Mouse (Mus musculus) hindbrain, postnatal 0 days (tissue): Measurements from ENCODE around the gene Nanog. TPM values are rescaled to one million over a fixed set of nuclear protein-coding genes. Genes with fewer than 3 reads are reported as not detected.
A peak's percentile ranks its signal among the peaks of the same experiment; 100 is the strongest.

ENCODE experiments used
- ATAC-seq: fragments of 200-750 bp; cut with Nextera tagmentation; 2 replicates; pipeline ENCODE4 v1.8.0; 2017; ENCODE audit warnings: mild to moderate bottlenecking, moderate TSS enrichment, moderate library complexity
- DNase-seq: peaks from one replicate; pipeline ENCODE4 v3.0.0-alpha.2; 2015; ENCODE audit warnings: low spot score
- H3K27ac ChIP-seq: fragments of 300-500 bp; sonication (generic); 2 replicates; pipeline ENCODE4 v1.5.1; 2014; ENCODE audit warnings: mild to moderate bottlenecking
- H3K27me3 ChIP-seq: fragments of 300-500 bp; sonication (generic); 2 replicates; pipeline ENCODE4 v1.6.1; 2014; ENCODE audit warnings: low read length, mixed read lengths; ENCODE audit not compliant: insufficient read depth
- H3K36me3 ChIP-seq: fragments of 300-500 bp; sonication (generic); 2 replicates; pipeline ENCODE4 v1.6.1; 2014; ENCODE audit warnings: low read length, mixed read lengths; ENCODE audit not compliant: insufficient read depth
- H3K4me1 ChIP-seq: fragments of 300-500 bp; sonication (generic); 2 replicates; pipeline ENCODE4 v1.6.1; 2014; ENCODE audit warnings: antibody characterized with exemption, low read length, mixed read lengths; ENCODE audit not compliant: insufficient read depth
- H3K4me2 ChIP-seq: fragments of 300-500 bp; sonication (generic); 2 replicates; pipeline ENCODE4 v1.6.1; 2014; ENCODE audit warnings: low read depth, mild to moderate bottlenecking, low read length, moderate library complexity, mixed read lengths
- H3K4me3 ChIP-seq: fragments of 300-500 bp; sonication (generic); 2 replicates; pipeline ENCODE4 v1.5.1; 2014; ENCODE audit warnings: low read length
- H3K9ac ChIP-seq: fragments of 300-500 bp; sonication (generic); replicated peaks from 2 replicates; pipeline ENCODE4 v1.6.1; 2014; ENCODE audit warnings: mild to moderate bottlenecking, low read length, moderate library complexity, mixed read lengths
- H3K9me3 ChIP-seq: fragments of 300-500 bp; sonication (generic); 2 replicates; pipeline ENCODE4 v1.6.1; 2016; ENCODE audit warnings: low read length, mixed read lengths
- CTCF ChIP-seq: IDR thresholded peaks from 2 replicates; pipeline ENCODE4 v1.5.1; 2016; ENCODE audit warnings: antibody characterized with exemption, control low read depth, low read depth
- WGBS: fragments of 180-500 bp; shearing (Covaris S2); extraction: QIAGEN DNeasy Blood & Tissue Kit; methylation state at CpG from one replicate; pipeline ENCODE4 v1.1.7; 2014; 5-methylcytosine and 5-hydroxymethylcytosine counted together
- polyA plus RNA-seq: library from polyadenylated mRNA; unstranded; fragments of >200 nt; fragmentation: Nextera tagmentation; extraction: Ambion mirVana; gene quantifications from 2 replicates; pipeline ENCODE4 v1.2.1, GENCODE M21; 2015
- total RNA-seq: library from RNA; depleted of rRNA; stranded (reverse); fragments of >200 nt; gene quantifications from 2 replicates; pipeline ENCODE4 v1.2.3, GENCODE M21; 2014; rRNA removed

Nanog gene
- total RNA-seq (not detected in 2 replicates), polyA plus RNA-seq (0.15 and 0.16 TPM in 2 replicates)

DNA sequence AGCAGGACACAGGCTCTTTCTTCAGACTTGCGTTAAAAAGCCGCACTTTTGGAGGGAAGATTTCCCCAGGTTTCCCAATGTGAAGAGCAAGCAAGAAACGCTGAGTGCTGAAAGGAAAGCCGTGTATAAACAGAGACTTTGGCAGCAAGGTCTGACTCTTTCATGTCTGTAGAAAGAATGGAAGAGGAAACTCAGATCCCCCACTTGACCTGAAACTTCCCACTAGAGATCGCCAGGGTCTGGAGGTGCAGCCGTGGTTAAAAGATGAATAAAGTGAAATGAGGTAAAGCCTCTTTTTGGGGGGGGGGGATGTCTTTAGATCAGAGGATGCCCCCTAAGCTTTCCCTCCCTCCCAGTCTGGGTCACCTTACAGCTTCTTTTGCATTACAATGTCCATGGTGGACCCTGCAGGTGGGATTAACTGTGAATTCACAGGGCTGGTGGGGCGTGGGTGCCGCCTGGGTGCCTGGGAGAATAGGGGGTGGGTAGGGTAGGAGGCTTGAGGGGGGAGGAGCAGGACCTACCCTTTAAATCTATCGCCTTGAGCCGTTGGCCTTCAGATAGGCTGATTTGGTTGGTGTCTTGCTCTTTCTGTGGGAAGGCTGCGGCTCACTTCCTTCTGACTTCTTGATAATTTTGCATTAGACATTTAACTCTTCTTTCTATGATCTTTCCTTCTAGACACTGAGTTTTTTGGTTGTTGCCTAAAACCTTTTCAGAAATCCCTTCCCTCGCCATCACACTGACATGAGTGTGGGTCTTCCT, at the start of gene Nanog:
TSS of gene Nanog (plus strand) at position 454 of the 765 bp plus-strand sequence.
- H3K27ac ChIP-seq, result no peak within 1 kb of the TSS
- no peaks in the 10 kb centered on the region for H3K9me3 ChIP-seq
- ATAC-seq, result no peak
- TF ChIP-seq CTCF, result no peak
- H3K4me1 ChIP-seq, result no peaks in the 10 kb centered on the region
- H3K4me2 ChIP-seq, result no peak within 1 kb of the TSS
- H3K27me3 ChIP-seq, result no peaks in the 10 kb centered on the region
- WGBS, result 33% methylated on average over 12 of the region's 12 CpGs
- H3K36me3 ChIP-seq, result no peaks in the 10 kb centered on the region
- no peak for DNase-seq
- no peak within 1 kb of the TSS for H3K4me3 ChIP-seq
- H3K9ac ChIP-seq, result no peak within 1 kb of the TSS

DNA sequence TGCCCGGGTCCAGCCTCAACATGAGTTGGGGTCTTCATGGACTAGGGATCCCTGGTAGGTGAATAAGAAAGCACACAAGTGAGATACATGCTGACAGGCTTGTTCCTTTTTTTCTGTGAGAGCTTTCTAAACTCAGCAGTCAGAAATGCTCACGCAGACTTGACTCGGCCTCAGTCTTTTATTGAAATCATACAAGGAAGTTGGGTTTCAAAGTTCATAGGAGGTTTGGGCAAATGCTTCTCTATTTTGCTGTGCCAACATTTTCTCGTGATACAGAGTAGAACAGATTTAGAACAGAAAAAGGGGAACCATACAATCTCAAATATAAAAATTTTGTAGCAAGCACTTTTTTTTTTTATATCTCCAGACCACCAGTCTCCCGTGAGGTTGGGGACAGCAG, 49.7 kb upstream of the Nanog start:
- Histone ChIP-seq H3K27me3 (no peaks in the 10 kb centered on the region), H3K9me3 (no peaks in the 10 kb centered on the region), H3K4me2 (no peak overlapping the region), H3K4me1 (no peaks in the 10 kb centered on the region), H3K27ac (no peak overlapping the region), H3K36me3 (no peaks in the 10 kb centered on the region), H3K4me3 (no peak overlapping the region), H3K9ac (no peak overlapping the region)
- TF ChIP-seq CTCF, result no peak
- DNase-seq (no peak), ATAC-seq (no peak)
- WGBS, result 87% methylated on average over 5 of the region's 5 CpGs

DNA sequence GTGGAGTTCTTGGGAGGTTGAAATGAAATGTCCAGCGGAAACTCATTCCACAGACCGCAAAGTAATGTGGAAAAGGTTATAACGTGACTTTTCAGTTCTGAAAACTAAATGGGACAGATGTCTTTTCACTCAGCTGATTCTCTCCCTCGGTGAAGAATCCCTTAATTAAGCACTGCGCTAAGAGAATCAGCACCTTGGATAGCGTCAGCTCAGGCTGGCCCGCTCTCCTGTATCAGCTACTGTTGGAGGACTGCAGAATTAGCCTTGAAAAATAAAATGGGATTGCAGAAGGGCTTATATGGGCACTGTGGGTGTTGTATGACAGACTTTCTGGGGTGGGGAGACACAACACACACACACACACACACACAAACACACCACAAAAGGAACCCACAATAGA, 47.7 kb upstream of the Nanog start:
- WGBS, result 23% methylated on average over 7 of the region's 7 CpGs
- Histone ChIP-seq H3K4me1 (no peaks in the 10 kb centered on the region), H3K4me3 (no peak overlapping the region), H3K9me3 (no peaks in the 10 kb centered on the region), H3K9ac (no peak overlapping the region), H3K36me3 (no peaks in the 10 kb centered on the region), H3K27me3 (no peaks in the 10 kb centered on the region), H3K4me2 (no peak overlapping the region), H3K27ac (no peak overlapping the region)
- no peak for ATAC-seq
- peak; percentile 45 for DNase-seq
- no peak for TF ChIP-seq CTCF

DNA sequence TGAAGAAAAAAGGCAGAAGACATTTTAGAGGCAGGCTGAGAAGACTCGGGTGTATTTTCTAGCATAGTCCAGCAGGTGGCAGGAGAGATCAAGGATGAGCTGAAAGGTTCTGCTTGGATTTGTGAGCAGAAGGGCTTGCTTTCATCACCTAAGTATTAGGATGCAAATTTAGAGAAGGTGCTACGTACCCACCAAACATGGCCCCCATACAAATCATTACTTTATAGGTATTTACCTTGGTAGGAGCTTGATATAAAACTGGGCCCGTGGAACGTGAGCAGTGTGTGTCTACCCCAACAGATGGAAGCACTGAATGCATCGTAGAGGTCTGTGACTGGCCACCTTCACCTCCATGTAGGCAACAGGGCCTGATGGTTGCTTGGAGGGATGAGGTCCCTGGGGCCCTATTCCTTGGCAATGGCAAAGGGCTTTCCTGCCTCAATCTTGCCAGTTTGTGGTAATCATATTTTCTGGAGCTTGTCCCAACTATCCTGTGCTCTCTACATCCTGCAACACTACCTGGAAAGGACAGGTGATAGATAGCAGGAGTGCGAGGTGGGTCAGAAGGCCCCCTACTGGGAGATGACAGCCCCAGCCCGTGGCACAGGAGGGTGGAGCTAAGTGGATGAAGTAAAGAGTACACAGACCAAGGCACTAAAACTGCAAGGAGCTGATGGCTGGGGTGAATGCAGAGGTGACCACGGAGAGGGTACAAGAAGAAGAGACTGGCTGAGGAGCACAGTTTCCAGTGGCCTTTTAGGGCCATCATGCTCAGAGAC, 46.5 kb upstream of the Nanog start:
- no peak overlapping the region for H3K27ac ChIP-seq
- DNase-seq, result peak; percentile 83
- no peaks in the 10 kb centered on the region for H3K4me1 ChIP-seq
- no peaks in the 10 kb centered on the region for H3K27me3 ChIP-seq
- H3K4me2 ChIP-seq, result no peak overlapping the region
- no peaks in the 10 kb centered on the region for H3K36me3 ChIP-seq
- H3K9ac ChIP-seq, result no peak overlapping the region
- no peaks in the 10 kb centered on the region for H3K9me3 ChIP-seq
- peak; percentile 86 for TF ChIP-seq CTCF
- peak; percentile 81 for ATAC-seq
- 30% methylated on average over 8 of the region's 8 CpGs for WGBS
- no peak overlapping the region for H3K4me3 ChIP-seq

DNA sequence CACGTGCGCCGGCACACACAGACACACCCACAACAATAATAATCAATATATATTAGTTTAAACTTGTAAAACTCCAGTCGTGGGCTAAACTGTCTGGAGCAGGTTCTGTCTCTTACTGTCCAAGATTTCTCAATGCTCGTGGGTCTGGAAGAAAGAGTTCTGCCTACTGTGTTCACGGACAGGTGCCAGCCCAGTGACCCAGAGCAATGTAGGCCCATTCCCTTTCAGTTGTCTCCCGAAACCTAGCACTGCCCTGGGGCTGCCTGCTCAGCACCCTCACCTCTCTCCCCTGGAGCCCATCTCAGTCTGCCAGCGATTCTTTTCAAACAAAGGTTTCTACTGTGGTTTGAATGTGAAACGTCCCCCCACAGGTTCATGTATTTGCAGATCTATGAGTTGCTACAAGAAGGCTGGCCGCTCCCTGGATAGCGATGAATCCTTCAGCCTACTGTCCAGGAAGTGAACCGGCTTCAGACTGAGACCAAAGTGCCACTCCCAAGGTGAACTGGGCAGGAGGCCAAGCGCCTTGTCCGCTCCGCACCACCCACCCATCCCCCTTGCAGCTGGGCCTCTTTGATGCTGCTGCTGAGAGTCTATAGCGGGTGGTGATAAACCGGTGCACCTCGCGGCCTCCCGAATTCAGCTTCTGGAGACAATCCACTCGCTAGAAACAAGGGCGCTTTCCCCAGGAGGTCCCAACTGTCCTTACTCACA, 44.6 kb upstream of the Nanog start:
- no peak overlapping the region for H3K27ac ChIP-seq

DNA sequence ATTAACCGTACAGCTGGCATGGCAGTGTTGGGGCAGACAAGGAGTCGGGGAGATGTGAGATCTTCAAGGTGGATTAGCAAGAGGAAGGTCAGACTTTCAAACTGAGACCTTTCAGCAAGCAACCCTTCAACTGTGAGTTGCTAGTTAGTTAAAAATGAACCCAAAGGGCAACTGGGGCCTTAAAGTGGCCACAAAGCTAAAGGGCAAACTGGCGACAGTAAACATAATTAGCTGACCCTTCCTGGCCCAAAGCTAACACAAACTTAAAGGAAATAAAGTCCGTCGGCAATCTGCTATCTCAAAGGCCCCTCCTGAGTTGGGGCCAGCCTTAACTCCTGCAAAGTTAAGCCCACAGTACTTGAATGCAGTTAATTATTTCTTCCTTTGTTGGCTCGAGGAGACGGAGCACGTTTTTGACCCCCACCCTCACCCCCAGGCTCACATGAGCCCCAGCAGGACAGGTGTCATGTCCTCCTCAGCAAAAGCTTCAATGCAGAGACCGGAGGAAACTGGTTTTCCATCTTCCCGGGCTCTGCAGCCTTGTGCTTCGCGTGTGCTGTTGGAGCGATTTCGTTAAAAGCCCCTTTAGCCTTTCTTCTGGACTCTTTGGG, 43.6 kb upstream of the Nanog start:
- no peak overlapping the region for H3K27ac ChIP-seq
- H3K4me2 ChIP-seq, result no peak overlapping the region
- no peak for DNase-seq
- no peak for TF ChIP-seq CTCF
- no peak overlapping the region for H3K4me3 ChIP-seq
- no peaks in the 10 kb centered on the region for H3K27me3 ChIP-seq
- H3K9ac ChIP-seq, result no peak overlapping the region
- H3K4me1 ChIP-seq, result no peaks in the 10 kb centered on the region
- no peaks in the 10 kb centered on the region for H3K36me3 ChIP-seq
- WGBS, result 54% methylated on average over 14 of the region's 14 CpGs
- ATAC-seq, result no peak
- H3K9me3 ChIP-seq, result no peaks in the 10 kb centered on the region

More for the DNA sequence above, 44.6 kb upstream of the Nanog start:
- TF ChIP-seq CTCF, result no peak
- 36% methylated on average over 22 of the region's 22 CpGs for WGBS
- Histone ChIP-seq H3K27me3 (no peaks in the 10 kb centered on the region), H3K36me3 (no peaks in the 10 kb centered on the region), H3K4me1 (no peaks in the 10 kb centered on the region), H3K4me3 (no peak overlapping the region), H3K9ac (no peak overlapping the region), H3K4me2 (no peak overlapping the region), H3K9me3 (no peaks in the 10 kb centered on the region)
- DNase-seq (no peak), ATAC-seq (no peak)
